Mouse (Mus musculus): ENCODE measurements around the gene Anxa2. TPM values are rescaled to one million over a fixed set of nuclear protein-coding genes. Genes with fewer than 3 reads are reported as not detected.

Gene Anxa2
- total and polyA plus RNA-seq, 3 experiments: 0.13 to 0.26 TPM; not detected in 1

DNA sequence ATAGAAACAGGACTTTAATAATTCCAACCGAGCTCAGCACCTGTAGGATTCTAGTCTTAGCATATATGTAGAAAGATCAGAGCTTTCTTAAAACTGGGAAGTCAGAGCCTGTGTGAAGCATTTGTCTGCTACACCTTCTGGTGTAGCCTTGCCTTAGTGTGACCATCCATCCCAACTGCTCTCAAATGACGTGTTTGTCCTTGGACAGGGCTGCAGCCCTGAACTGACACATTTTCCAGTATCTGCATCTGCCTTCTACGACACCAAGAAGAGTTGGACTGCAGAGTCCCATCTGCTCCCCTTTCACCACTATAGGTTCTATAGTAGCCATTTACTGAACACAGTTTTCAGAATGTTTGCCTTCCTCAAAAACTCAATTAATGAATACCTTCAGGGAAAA, 22.9 kb upstream of the Anxa2 start:
- no peak for TF ChIP-seq CHD1 (IDR thresholded peaks at IDR 0.05; ENCODE audit: low read depth, low read length)
- no peak for TF ChIP-seq USF1 (IDR thresholded peaks at IDR 0.05; ENCODE audit: low read depth, low read length)
- TF ChIP-seq SMC3 (IDR thresholded peaks at IDR 0.05; ENCODE audit: low read depth, low read length): no peak
- TF ChIP-seq JUN (IDR thresholded peaks at IDR 0.05; ENCODE audit: insufficient read depth, low read depth, low read length): no peak
- no peak for TF ChIP-seq USF2 (conservative IDR thresholded peaks at IDR 0.05; ENCODE audit: low read depth, low read length)
- no peak for TF ChIP-seq IRF4 (IDR thresholded peaks at IDR 0.05; ENCODE audit: low read depth, low read length)
- TF ChIP-seq ZKSCAN1 (IDR thresholded peaks at IDR 0.05; ENCODE audit: borderline replicate concordance, low read depth, low read length): no peak
- TF ChIP-seq RAD21 (IDR thresholded peaks at IDR 0.05; ENCODE audit: low read depth, low read length): no peak
- no peak for TF ChIP-seq EP300 (IDR thresholded peaks at IDR 0.05; ENCODE audit: low read length)
- TF ChIP-seq HCFC1 (IDR thresholded peaks at IDR 0.05; ENCODE audit: low read depth, low read length): no peak
- H3K9me3 ChIP-seq (replicated peaks; ENCODE audit: low read length): no peaks in the 10 kb centered on the region
- H3K4me1 ChIP-seq (ENCODE audit: control insufficient read depth in 1 of 2, insufficient read depth in 2 of 2): peaks cover 0 to 9% of the 10 kb centered on the region in 2 experiments; a peak in 1 of 4 replicates
- no peak overlapping the region for H3K4me3 ChIP-seq (replicated peaks in 1 of 3; ENCODE audit: low read depth in 2 of 3, low read length in 2 of 3, poor library complexity in 1 of 3)
- DNase-seq (ENCODE audit: extremely low read depth): no peak
- H3K9ac ChIP-seq (ENCODE audit: insufficient read depth, low read depth): no peak overlapping the region
- H3K27me3 ChIP-seq (replicated peaks): no peaks in the 10 kb centered on the region
- peaks cover 35 to 71% of the 10 kb centered on the region in 2 experiments for H3K36me3 ChIP-seq (replicated peaks in 1 of 2; ENCODE audit: control insufficient read depth in 1 of 2, insufficient read depth in 1 of 2, low read length in 1 of 2)
- in situ Hi-C loops (cut with MboI; ENCODE audit: low pct_ligation_motif_present, low pct_unique_long_range_greater_than_20kb, low sequenced_read_pairs): no loop called here
- H3K27ac ChIP-seq (ENCODE audit: insufficient read depth, low read depth): no peak overlapping the region
- H3K4me2 ChIP-seq (ENCODE audit: insufficient read depth, low read depth, poor library complexity, severe bottlenecking): no peak overlapping the region
- H3K79me2 ChIP-seq (replicated peaks; ENCODE audit: control insufficient read depth, extremely low read depth, insufficient read depth, poor library complexity, severe bottlenecking): no peaks in the 10 kb centered on the region
- dilution Hi-C loops (cut with MboI; ENCODE audit: extremely low pct_ligation_motif_present, extremely low pct_unique_long_range_greater_than_20kb, low sequenced_read_pairs): no loop called here

DNA sequence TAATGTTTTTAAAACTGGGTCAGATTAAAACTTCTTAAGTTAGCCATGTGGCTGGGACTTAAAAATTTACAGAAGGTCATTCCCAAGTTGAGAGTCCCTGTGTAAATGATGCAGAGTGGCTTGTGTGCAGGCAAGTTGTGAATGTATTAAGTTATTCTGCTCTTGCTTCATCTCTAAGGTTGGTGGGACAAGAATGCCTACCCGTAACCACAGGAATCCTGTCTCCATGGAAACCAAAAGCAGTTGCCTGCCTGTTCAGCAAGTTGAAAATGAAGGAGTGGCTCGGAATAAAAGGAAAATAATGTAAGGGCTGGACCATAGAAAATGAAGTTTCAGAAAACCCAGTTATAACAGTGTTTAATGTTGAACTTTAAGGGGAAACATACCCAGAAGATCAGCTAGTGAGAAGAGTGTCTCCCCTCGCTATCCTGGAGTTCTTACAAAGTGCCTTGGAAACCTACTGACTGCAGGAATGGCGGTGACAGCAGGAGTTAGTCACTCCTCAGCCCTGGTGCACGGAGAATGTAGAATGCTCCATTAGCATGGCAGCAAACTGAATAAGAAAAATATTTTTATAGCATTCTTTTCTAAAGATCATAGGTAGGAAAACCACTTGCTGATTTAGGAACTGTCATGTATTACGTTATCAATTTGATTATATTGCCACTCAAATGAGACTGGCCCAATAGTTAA, 21.4 kb upstream of the Anxa2 start:
- TF ChIP-seq SMC3 (IDR thresholded peaks at IDR 0.05; ENCODE audit: low read depth, low read length) (no peak), MAZ (IDR thresholded peaks at IDR 0.05; ENCODE audit: low read depth, low read length) (no peak), USF1 (IDR thresholded peaks at IDR 0.05; ENCODE audit: low read depth, low read length) (no peak), JUN (IDR thresholded peaks at IDR 0.05; ENCODE audit: insufficient read depth, low read depth, low read length) (no peak), RAD21 (IDR thresholded peaks at IDR 0.05; ENCODE audit: low read depth, low read length) (no peak), NELFE (IDR thresholded peaks at IDR 0.05; ENCODE audit: low read depth, low read length) (no peak), USF2 (conservative IDR thresholded peaks at IDR 0.05; ENCODE audit: low read depth, low read length) (no peak), ELF1 (IDR thresholded peaks at IDR 0.05; ENCODE audit: low read depth, low read length) (no peak), BHLHE40 (IDR thresholded peaks at IDR 0.05; ENCODE audit: low read depth, low read length) (no peak), MAFK (IDR thresholded peaks at IDR 0.05; ENCODE audit: insufficient replicate concordance, low read length) (no peak), ZC3H11A (IDR thresholded peaks at IDR 0.05; ENCODE audit: low read depth, low read length) (no peak), EP300 (IDR thresholded peaks at IDR 0.05; ENCODE audit: low read length) (no peak), ZMIZ1 (IDR thresholded peaks at IDR 0.05; ENCODE audit: low read depth, low read length) (no peak), RCOR1 (conservative IDR thresholded peaks at IDR 0.05; ENCODE audit: low read depth, low read length) (no peak), CTCF (conservative IDR thresholded peaks at IDR 0.05 in 1 of 2, IDR thresholded peaks at IDR 0.05 in 1 of 2; ENCODE audit: low read depth in 2 of 2, low read length in 2 of 2) (no peak), POLR2A (IDR thresholded peaks at IDR 0.05; ENCODE audit: low read depth, low read length) (no peak), GABPA (IDR thresholded peaks at IDR 0.05; ENCODE audit: insufficient replicate concordance, low read depth, low read length) (no peak)
- in situ Hi-C loops (cut with MboI; ENCODE audit: low pct_ligation_motif_present, low pct_unique_long_range_greater_than_20kb, low sequenced_read_pairs): no loop called here
- Histone ChIP-seq H3K4me3 (replicated peaks in 1 of 3; ENCODE audit: low read depth in 2 of 3, low read length in 2 of 3, poor library complexity in 1 of 3) (no peak overlapping the region), H3K9me3 (replicated peaks; ENCODE audit: low read length) (no peaks in the 10 kb centered on the region), H3K27ac (ENCODE audit: insufficient read depth, low read depth) (no peak overlapping the region), H3K27me3 (replicated peaks) (no peaks in the 10 kb centered on the region), H3K79me2 (replicated peaks; ENCODE audit: control insufficient read depth, extremely low read depth, insufficient read depth, poor library complexity, severe bottlenecking) (no peaks in the 10 kb centered on the region), H3K4me1 (ENCODE audit: control insufficient read depth in 1 of 2, insufficient read depth in 2 of 2) (peaks cover 0 to 9% of the 10 kb centered on the region in 2 experiments; a peak in 1 of 4 replicates), H3K4me2 (ENCODE audit: insufficient read depth, low read depth, poor library complexity, severe bottlenecking) (no peak overlapping the region), H3K9ac (ENCODE audit: insufficient read depth, low read depth) (no peak overlapping the region), H3K36me3 (replicated peaks in 1 of 2; ENCODE audit: control insufficient read depth in 1 of 2, insufficient read depth in 1 of 2, low read length in 1 of 2) (peaks cover 28 to 59% of the 10 kb centered on the region in 2 experiments)
- no peak for DNase-seq (ENCODE audit: extremely low read depth)
- dilution Hi-C loops (cut with MboI; ENCODE audit: extremely low pct_ligation_motif_present, extremely low pct_unique_long_range_greater_than_20kb, low sequenced_read_pairs): no loop called here

Data from CH12.LX (cell line).